Mouse (Mus musculus) lung, postnatal 36 days (tissue): Measurements from ENCODE around the gene Pigk.
"Not testable (repeated sequence)": the region's sequence is repeated elsewhere in the genome, so short reads cannot be mapped to it uniquely, and the experiment has no call there.

Experiments used
- DNase-seq: peaks from one replicate; pipeline ENCODE4 v3.0.0; 2022; ENCODE audit warnings: mixed read lengths

Pigk gene

GRCm38 (mm10) chr3:152713991-152714902 is at the start of gene Pigk:
TSS of gene Pigk (plus strand) at chr3:152714100.
- DNase-seq: peak; percentile 94

DNA sequence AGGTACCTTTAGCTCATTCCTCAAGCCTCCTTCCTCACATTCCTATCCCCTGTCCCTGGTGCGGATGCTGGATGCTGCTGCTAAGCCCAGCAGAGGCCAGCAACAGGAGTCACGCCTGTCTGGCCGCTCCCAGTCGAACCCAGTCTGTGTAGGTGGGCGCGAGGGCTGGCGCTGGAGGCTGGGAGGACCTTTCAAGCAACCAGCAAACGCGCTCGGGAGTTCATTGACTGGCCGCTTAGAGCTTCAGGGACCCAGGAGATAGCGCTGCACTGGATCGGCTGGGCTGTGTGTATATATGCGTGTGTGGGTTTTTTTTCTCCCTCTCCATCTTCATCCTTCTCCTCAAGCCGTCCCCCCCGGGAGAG is 46.9 kb upstream of the Pigk start:
- DNase-seq: no peak

- DNase-seq: no peak
Measured at GRCm38 (mm10) chr3:152667356-152668211, 46.3 kb upstream of the Pigk start.

DNA sequence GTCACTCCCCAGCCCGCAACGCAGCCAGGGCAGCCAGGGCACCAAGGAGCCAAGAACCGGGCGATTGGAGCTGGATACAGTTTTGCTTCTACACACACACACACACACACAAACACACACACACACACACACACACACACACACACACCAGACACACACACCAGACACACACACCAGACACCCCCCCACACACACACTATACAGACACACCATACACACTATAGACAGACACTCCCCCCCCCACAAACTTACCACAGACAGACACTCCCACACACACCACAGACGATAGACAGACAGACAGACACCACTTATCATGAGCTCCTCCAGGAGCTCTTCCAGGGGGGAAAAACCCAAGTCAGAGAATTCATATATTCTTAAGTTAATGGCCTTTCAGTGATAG is 45.7 kb upstream of the Pigk start, which contains the start of gene Ak5:
Gene Ak5, minus strand, starts transcription at position 122 of the 400 bp plus-strand sequence.
- DNase-seq: no peak

DNA sequence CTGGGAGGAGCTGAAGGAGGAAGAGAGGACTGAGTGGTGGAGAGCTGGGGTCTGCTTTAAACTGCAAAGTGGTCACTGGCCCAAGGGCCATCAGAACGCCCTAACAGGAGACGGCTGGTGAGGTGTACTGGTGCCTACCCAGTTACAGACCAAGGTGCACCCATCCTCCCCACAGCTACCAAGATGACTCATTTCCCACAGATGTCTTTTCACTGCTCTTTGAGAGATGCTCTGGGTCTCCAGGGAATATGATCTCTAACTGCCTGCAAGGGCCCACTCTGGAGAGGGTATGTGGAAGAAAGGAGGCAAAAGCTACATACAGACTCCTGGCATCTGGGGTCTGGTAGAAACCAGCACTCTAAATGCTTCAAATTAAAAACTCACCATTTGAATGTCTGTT is 45.1 kb upstream of the Pigk start:
- DNase-seq: no peak

GRCm38 (mm10) chr3:152669783-152670182 is 44.1 kb upstream of the Pigk start:
- DNase-seq: no peak

DNA sequence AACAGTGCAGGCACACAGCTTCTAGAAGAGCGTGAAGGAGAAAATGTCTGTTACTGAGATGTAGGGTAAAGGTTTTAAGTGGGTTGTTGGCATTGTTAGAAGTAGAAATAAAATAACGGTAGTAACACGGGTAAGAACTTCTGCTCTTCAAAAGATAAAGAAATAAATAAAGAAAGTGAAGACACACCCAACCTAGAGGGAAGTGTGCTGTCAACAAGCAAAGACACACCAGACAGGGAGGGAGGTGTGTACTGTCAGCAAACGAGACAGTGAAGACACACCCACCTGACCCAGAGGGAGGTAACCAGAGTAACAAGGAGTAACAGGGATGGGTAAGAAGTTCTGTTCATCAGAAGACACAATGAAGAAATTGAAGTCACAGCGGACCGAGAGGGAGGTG is 39.2 kb upstream of the Pigk start:
- DNase-seq: no peak

- no peak for DNase-seq
Measured at GRCm38 (mm10) chr3:152688532-152688931, 25.4 kb upstream of the Pigk start.

- no peak for DNase-seq
Measured at GRCm38 (mm10) chr3:152689105-152689504, 24.8 kb upstream of the Pigk start.

DNA sequence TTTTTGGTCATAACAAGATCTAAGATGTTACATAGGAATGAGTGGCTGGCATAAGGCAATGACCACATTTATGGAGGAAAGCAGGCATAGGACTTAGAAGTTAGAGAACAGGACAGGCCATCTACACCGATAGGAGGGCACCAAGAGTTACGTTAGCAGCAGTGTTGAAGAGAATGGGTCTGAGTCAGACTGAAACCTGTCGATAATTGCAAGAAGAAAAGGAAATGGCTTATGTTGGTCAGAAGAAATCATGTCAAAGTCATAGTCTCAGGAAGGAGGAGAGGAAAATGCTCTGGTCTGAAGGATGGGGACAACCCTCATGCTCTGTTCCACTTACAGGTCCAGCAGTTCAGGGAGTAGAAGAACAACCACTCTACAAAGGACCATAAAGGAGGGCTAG is 18.9 kb upstream of the Pigk start:
- no peak for DNase-seq

- DNase-seq: no peak
Measured at GRCm38 (mm10) chr3:152698017-152698416, 15.9 kb upstream of the Pigk start.

DNA sequence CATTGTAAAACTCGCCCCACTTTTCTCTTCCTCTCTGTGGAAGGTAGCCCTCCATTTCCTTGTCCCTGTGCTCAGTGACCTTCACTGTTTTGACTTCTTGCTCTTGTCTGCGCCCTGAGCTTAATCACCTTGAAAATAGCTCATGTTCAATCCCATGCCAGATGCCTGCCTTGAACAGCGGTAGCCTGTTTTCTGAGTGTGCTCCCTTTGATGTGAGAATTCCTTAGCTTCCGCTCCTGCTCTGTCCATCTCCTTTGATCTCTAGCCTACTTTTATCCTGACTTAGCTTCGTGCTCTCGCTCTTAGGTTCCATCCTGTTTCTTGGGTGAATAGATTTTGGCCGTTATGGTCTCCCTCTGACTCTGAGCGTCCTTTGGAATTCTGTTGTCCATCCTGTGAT is 14.6 kb upstream of the Pigk start:
- no peak for DNase-seq

- not testable (repeated sequence) for DNase-seq
Measured at GRCm38 (mm10) chr3:152701536-152701935, 12.4 kb upstream of the Pigk start.

DNA sequence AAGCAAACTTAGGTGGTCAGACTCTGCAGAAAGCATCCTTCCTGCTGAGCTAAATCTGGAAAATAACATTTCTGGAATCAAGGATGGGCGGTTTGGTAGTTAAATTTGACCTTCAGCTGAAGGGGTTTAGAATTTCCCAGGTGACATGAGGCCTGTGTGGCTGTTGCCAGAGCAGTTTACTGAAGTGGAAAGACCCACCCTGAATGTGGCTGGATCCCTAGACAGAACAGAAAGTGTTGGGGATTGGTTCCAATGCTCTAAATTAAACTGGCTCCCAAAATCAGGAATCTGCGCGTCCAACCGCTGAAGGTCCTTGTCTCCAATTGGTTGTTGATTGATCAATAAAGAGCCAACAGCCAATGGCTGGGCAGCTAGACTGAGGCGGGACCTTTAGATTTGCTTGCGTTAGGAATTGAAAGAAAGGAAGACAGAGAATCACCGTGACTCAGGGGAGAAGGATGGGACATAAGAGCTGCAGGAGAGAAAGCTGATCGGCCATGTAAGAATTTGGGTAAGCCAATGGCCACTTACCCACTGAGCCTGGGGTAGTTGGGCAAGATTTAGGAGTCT is 11.5 kb upstream of the Pigk start:
- no peak for DNase-seq

DNA sequence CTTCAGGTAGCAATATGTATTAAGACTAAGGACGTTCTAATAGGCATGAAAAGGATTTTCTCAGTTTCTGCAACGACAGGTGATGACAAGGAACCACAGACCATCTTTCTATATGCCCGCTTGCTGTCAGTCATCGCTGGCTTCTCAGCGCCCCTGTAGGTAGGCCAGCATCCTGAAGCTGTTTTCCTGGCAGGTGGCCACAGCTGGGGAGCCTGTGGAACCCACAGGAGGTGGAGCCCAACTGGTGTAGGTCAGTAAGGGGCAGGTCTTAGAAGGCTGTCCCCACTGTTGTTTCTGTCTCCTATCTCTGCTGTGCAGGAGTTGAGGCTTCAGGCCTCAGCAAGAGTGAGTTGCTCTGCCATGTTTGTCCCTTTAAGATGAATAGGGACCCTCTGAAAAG is 8.1 kb upstream of the Pigk start:
- DNase-seq: no peak

GRCm38 (mm10) chr3:152706901-152707300 is 7.0 kb upstream of the Pigk start:
- DNase-seq: no peak

DNA sequence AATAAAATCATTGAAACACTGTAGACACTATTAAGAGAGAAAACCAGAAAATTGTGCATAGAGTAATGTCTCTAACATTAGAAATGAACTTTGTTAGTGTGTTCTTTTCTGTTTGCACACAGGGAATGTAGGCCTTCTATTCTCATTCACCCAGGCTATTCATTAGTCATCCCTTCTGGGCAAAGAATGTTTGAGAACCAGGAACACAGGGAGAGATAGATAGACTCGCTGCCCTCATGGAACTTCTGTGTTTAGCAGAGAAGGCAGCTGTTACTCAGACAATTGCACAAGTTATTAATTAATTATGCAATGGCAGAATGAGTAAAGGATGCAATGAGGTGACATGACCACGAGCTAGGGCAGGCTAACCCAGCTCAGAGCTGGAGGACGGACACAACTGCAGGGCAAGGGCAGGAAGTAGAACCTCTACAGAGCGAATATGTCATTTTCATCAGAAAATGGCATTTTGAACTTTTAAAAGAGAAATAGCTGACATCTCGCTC is 6.5 kb upstream of the Pigk start:
- no peak for DNase-seq

DNA sequence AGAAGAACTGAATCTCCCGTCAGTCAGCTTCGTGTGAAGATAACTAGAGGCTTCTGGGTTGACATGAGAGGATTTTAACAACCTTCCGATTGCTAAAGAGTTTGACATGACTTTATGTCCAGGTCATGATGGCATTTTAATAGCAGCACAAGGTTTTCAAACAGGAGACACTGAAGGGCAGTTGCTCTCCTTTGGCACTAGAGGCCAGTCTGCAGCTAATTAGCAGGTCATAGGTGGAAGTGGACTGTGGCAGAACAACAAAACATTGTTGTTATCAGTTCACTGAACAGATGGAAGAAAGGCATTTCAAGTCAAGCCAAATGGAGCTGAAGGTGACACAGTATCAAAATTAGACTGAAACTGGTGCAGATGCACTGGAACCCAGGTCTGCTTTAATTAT is 4.0 kb upstream of the Pigk start:
- peak; percentile 5 for DNase-seq

GRCm38 (mm10) chr3:152712957-152713356 is 943 bp upstream of the Pigk start:
- DNase-seq: no peak

DNA sequence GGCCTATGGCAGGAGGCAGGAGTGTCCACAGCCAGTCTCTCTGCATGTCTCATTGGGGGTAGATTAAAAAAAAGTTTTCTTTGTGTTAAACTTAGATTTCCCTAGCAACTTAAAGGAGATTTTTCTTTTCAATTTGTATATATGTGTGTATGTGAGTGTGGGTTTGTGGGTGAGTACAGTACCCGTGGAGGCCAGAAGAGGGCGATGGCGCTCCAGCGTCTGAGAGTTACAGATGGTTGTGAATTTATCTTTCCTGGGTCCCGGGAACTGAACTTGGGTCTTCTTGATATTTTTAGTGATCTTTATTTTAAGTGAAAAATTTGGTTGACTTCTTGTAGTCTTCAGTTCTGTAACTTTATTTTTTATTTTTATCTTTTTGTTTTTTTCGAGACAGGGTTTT is 7.4 kb downstream of the Pigk start:
- DNase-seq: no peak

DNA sequence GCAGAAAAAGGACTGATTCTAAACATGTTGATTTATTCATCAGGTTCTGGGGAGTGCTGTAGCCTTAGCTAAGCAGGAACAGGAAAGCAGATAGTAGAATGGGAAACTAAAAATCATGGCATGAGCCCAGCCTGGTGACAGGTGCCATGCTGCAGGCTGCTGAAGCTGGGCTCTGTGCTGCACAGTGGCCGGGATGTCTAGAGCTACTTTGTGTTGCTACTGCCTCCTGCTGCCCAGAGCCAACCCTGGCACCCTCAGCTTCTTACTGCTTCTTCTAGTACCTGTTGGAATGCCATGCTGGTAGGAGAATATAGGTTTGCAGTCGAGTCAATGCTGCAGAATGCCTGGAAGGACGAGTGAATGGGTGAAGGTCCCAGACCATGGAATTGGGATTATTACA is 8.9 kb downstream of the Pigk start:
- peak; percentile 4 for DNase-seq

GRCm38 (mm10) chr3:152724446-152724845 is 10.5 kb downstream of the Pigk start:
- no peak for DNase-seq

- no peak for DNase-seq
Measured at GRCm38 (mm10) chr3:152728238-152728637, 14.3 kb downstream of the Pigk start.
